Mouse (Mus musculus) stomach, embryonic 16.5 days (tissue): Measurements from ENCODE around the gene Adap2. TPM values are rescaled to one million over a fixed set of nuclear protein-coding genes. Genes with fewer than 3 reads are reported as not detected.

ENCODE experiments used
- ATAC-seq: fragments of 200-750 bp; cut with Nextera tagmentation; 2 replicates; pipeline ENCODE4 v1.8.0; 2017; ENCODE audit warnings: moderate number of reproducible peaks, moderate TSS enrichment; ENCODE audit not compliant: insufficient read depth, low FRiP score
- H3K27ac ChIP-seq: fragments of 300-500 bp; sonication (generic); 2 replicates; pipeline ENCODE4 v1.5.1; 2014; ENCODE audit warnings: low read length
- H3K27me3 ChIP-seq: fragments of 300-500 bp; sonication (generic); 2 replicates; pipeline ENCODE4 v1.6.1; 2014; ENCODE audit warnings: low read length, control low read depth, mixed read lengths; ENCODE audit not compliant: control insufficient read depth, insufficient read depth
- H3K36me3 ChIP-seq: fragments of 300-500 bp; sonication (generic); 2 replicates; pipeline ENCODE4 v1.6.1; 2014; ENCODE audit warnings: low read length; ENCODE audit not compliant: control insufficient read depth, insufficient read depth
- H3K4me1 ChIP-seq: fragments of 300-500 bp; sonication (generic); 2 replicates; pipeline ENCODE4 v1.6.1; 2014; ENCODE audit warnings: low read length, control low read depth, mixed read lengths; ENCODE audit not compliant: control insufficient read depth, insufficient read depth
- H3K4me2 ChIP-seq: fragments of 300-500 bp; sonication (generic); 2 replicates; pipeline ENCODE4 v1.6.1; 2014; ENCODE audit warnings: low read depth, low read length, mixed read lengths
- H3K4me3 ChIP-seq: fragments of 300-500 bp; sonication (generic); replicated peaks from 2 replicates; pipeline ENCODE4 v1.5.1; 2014; ENCODE audit warnings: mild to moderate bottlenecking, low read length
- H3K9ac ChIP-seq: fragments of 300-500 bp; sonication (generic); 2 replicates; pipeline ENCODE4 v1.6.1; 2014; ENCODE audit warnings: low read length
- H3K9me3 ChIP-seq: fragments of 300-500 bp; sonication (generic); replicated peaks from 2 replicates; pipeline ENCODE4 v1.6.1; 2016; ENCODE audit warnings: low read length, control low read depth; ENCODE audit not compliant: control insufficient read depth
- WGBS: fragments of 180-500 bp; shearing (Covaris S2); extraction: QIAGEN DNeasy Blood & Tissue Kit; methylation state at CpG from one replicate; pipeline ENCODE4 v1.1.7; 2014; 5-methylcytosine and 5-hydroxymethylcytosine counted together
- polyA plus RNA-seq: library from polyadenylated mRNA; unstranded; fragments of >200 nt; fragmentation: Nextera tagmentation; extraction: Ambion mirVana; gene quantifications from 2 replicates; pipeline ENCODE4 v1.2.1, GENCODE M21; 2015

Adap2 gene
- polyA plus RNA-seq, 1 experiment from 2014 or later: 4.4 TPM

DNA sequence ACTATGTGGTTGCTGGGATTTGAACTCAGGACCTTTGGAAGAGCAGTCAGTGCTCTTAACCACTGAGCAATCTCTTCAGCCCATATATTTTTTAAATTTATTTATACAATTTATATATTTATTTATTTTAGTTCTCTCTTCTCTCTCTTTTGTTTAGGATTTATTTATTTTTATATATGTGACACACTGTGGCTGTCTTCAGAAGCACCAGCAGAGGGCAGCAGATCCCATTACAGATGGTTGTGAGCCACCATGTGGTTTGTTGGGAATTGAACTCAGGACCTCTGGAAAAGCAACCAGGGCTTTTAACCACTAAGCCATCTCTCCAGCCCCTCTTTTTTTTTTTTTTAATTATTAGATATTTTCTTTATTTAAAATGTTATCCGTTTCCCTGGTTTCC lies 46.4 kb downstream of the Adap2 start:
- H3K27ac ChIP-seq: no peak overlapping the region
- no peaks in the 10 kb centered on the region for H3K27me3 ChIP-seq
- H3K9me3 ChIP-seq: no peaks in the 10 kb centered on the region
- WGBS: 88% methylated on average over 1 of the region's 1 CpGs
- ATAC-seq: no peak
- H3K4me2 ChIP-seq: no peak overlapping the region
- 0 out of 2 replicates have a peak, but pooled peaks cover 2% of the 10 kb centered on the region for H3K36me3 ChIP-seq
- H3K4me1 ChIP-seq: no peaks in the 10 kb centered on the region
- H3K9ac ChIP-seq: no peak overlapping the region
- no peak overlapping the region for H3K4me3 ChIP-seq

DNA sequence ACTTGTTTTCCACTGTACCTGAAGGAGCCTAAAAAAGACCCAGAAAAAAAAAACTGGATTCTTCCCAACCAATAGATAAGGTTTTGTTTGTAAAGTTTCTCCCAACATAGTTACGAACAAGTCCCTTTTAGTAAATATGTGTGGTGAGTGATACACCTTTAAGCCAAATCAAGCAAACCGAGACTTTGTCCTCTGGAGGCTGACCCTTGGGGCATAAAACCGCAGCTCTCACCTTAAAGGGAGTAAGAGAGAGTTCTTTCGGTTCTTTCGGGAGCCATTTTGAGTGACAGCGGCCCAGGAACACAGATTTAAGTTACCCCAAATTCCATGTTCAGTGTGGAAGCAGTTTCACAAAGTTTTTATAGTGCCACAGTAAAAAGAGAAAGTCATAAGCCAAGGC lies 48.4 kb downstream of the Adap2 start:
- Histone ChIP-seq H3K36me3 (no peaks in the 10 kb centered on the region), H3K4me3 (no peak overlapping the region), H3K9ac (no peak overlapping the region), H3K4me1 (no peaks in the 10 kb centered on the region), H3K27ac (no peak overlapping the region), H3K4me2 (no peak overlapping the region), H3K27me3 (no peaks in the 10 kb centered on the region), H3K9me3 (no peaks in the 10 kb centered on the region)
- ATAC-seq: no peak
- WGBS: 64% methylated on average over 6 of the region's 6 CpGs

DNA sequence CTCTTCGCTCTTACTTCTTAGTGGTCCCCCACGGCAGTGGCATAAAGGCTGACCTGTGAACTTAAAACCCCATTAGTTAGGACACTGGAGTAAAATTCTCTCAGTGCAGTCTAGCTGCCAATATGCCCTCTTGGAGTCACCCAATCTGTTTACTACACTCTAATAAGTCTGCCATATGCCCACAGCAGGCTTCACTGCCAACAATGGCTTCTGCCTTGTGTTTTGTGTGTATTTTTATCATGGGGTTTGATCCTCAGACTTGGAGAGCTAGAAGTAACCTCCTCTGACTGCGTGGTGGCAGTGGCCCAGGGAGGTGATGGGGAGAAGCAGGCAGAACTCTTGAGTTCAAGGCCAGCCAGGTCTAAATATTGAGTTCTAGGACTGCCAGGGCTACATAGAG lies 50.1 kb downstream of the Adap2 start:
- Histone ChIP-seq H3K9me3 (no peaks in the 10 kb centered on the region), H3K36me3 (no peaks in the 10 kb centered on the region), H3K27ac (no peak overlapping the region), H3K27me3 (no peaks in the 10 kb centered on the region), H3K9ac (no peak overlapping the region), H3K4me3 (no peak overlapping the region), H3K4me1 (0 out of 2 replicates have a peak, but pooled peaks cover 2% of the 10 kb centered on the region), H3K4me2 (no peak overlapping the region)
- ATAC-seq: no peak
- 65% methylated on average over 3 of the region's 3 CpGs for WGBS

DNA sequence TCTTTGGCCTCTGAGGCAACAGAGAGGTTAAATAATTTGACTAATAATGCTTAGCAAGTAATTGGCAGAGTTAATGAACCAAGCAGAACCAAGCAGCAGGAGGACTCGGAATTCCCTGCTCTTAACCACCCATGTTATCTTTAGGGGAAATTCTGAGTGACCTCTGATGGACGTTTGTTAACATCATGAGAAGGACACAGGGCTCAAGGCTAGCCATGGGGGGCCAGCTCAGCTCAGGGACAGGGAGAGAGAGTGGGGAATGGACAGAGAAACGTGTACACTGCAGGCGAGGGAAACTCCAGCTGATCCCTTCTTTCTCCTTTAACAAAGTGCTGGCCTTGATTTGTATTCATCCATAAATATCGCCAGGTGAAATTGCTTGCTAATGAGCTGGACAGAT lies 51.0 kb downstream of the Adap2 start:
- H3K9me3 ChIP-seq: no peaks in the 10 kb centered on the region

DNA sequence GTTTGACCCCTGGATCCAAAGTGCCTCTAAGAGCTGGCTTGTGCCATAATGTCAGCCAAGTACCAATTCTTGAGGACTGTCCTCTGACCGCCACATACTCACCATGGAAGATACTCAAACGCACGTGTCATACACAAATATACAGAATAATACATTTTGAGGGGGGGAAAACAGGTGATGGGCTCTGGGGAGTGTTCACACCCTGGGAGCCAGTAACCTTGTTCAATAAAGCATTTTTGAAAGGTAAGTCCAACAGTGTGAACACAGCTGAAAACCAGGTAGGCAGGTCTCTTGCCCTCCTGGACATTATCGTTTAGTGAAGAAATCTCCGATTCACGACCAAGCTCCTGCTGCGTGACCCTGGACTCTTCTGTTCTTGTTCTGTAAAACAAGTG lies 54.6 kb downstream of the Adap2 start:
- Histone ChIP-seq H3K36me3 (no peaks in the 10 kb centered on the region), H3K9ac (peak overlapping the region; percentile 12), H3K9me3 (no peaks in the 10 kb centered on the region), H3K4me1 (peaks cover 11% of the 10 kb centered on the region), H3K27ac (no peak overlapping the region), H3K4me3 (no peak overlapping the region), H3K27me3 (no peaks in the 10 kb centered on the region), H3K4me2 (no peak overlapping the region)
- 38% methylated on average over 7 of the region's 7 CpGs for WGBS
- ATAC-seq: peak; percentile 11; the same call in 1 of the 2 replicates

More for the DNA sequence above, 51.0 kb downstream of the Adap2 start:
- Histone ChIP-seq H3K9ac (no peak overlapping the region), H3K27ac (no peak overlapping the region), H3K4me2 (no peak overlapping the region), H3K36me3 (no peaks in the 10 kb centered on the region), H3K4me1 (peaks cover 3% of the 10 kb centered on the region; the same call in 1 of the 2 replicates), H3K4me3 (no peak overlapping the region), H3K27me3 (no peaks in the 10 kb centered on the region)
- no peak for ATAC-seq
- 52% methylated on average over 5 of the region's 5 CpGs for WGBS

DNA sequence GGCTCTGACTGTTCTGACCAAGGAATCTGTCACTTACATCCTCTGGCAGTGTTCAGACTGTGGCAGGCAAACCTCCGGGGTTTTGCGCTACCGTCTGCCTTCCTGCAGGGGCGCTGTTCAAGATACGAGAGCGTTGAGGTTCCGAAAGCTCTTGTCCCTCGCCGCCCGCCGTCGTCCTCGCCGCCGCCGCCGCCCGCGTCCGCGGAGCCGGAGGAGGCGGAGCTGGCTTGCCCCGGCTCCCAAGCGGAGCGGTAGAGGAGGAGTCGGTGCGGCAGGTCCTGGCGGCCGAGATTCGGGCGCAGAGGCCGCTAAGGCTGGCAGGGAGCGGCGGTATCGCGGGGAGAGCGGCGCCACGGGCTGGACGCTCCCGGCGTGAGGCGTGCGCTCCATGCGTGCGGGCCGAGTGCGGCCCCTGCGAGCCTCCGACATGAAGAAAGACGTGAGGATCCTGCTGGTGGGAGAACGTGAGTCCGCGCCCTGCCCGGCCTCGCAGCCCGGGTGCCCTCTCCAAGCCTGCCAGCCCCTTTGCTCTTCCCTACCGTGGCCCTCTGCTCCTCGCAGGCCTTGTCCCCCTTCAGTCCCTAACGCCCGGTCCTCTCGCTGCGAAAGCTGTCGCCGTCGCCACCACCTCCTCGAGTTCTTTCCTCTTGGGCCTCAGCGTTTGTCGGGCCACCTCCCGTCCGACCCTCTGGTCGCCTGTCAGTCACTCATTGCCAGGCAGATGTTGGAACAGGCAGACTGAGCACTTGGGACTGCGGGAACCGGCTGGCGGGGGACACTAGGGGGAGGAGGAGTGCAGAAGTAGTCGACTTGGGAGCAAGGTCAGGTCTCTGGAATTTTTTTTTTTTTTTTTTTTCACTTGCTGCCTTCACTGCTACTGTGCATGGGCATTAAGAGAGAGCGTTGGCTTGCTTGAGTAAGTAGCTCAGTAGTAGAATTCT lies 55.2 kb downstream of the Adap2 start, which contains the start of gene Rhot1:
TSS of gene Rhot1 (plus strand) at position 160 of the 941 bp plus-strand sequence.
- Histone ChIP-seq H3K27ac (peak within 1 kb of the TSS; percentile 93), H3K27me3 (no peaks in the 10 kb centered on the region), H3K9me3 (no peaks in the 10 kb centered on the region), H3K36me3 (no peaks in the 10 kb centered on the region), H3K4me3 (peak within 1 kb of the TSS; percentile 94), H3K4me2 (peak within 1 kb of the TSS; percentile 55), H3K9ac (peak within 1 kb of the TSS; percentile 94), H3K4me1 (peaks cover 11% of the 10 kb centered on the region)
- peak; percentile 95 for ATAC-seq
- under 1% methylated on average over 78 of the region's 78 CpGs for WGBS

DNA sequence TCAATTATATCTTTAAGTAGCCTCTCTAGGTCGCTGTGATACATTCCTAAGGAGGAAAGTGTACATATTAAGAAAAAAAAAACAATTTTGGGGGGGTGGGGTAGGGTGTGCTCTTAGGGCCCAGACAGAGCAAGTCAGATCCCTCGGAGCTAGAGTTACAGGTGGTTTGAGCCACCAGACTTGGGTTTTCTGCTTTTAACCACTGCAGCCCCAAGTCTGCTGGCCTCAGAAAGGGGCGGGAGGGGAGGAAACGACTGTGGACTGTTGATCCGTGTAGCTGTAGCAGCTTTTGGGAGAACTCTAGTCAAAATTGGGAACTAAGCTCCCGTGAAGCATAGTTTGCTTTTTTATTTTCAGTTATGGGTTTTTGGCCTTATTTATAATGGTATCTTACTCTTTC lies 56.4 kb downstream of the Adap2 start:
- Histone ChIP-seq H3K9me3 (no peaks in the 10 kb centered on the region), H3K27ac (no peak overlapping the region), H3K4me1 (peaks cover 11% of the 10 kb centered on the region), H3K4me2 (peak overlapping the region; percentile 55), H3K9ac (peak overlapping the region; percentile 58), H3K27me3 (no peaks in the 10 kb centered on the region), H3K36me3 (no peaks in the 10 kb centered on the region), H3K4me3 (peak overlapping the region; percentile 94)
- ATAC-seq: no peak
- 42% methylated on average over 6 of the region's 6 CpGs for WGBS

DNA sequence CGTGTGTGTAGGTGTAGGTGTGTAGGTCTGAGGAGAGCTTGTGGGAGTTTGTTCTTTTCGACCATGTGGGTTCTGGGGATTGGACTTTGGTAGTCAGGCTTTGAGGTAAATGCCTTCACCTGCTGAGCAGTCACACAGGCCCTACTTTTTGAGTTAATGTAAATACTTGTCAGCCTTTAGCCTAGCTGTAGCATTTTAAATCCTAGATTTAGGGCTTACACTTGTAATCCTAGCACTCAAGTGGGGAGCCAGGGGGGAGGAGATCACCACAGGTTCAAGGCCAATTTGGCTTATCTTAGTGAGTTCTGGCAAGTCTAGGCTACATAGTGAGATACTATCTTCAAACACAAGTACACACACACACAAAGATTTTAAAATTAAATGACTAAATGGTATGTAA lies 58.4 kb downstream of the Adap2 start:
- no peaks in the 10 kb centered on the region for H3K9me3 ChIP-seq
- H3K36me3 ChIP-seq: no peaks in the 10 kb centered on the region
- H3K4me3 ChIP-seq: no peak overlapping the region
- no peak overlapping the region for H3K27ac ChIP-seq
- WGBS: 87% methylated on average over 2 of the region's 2 CpGs
- no peak overlapping the region for H3K9ac ChIP-seq
- ATAC-seq: no peak
- peaks cover 11% of the 10 kb centered on the region for H3K4me1 ChIP-seq
- H3K4me2 ChIP-seq: no peak overlapping the region
- no peaks in the 10 kb centered on the region for H3K27me3 ChIP-seq

DNA sequence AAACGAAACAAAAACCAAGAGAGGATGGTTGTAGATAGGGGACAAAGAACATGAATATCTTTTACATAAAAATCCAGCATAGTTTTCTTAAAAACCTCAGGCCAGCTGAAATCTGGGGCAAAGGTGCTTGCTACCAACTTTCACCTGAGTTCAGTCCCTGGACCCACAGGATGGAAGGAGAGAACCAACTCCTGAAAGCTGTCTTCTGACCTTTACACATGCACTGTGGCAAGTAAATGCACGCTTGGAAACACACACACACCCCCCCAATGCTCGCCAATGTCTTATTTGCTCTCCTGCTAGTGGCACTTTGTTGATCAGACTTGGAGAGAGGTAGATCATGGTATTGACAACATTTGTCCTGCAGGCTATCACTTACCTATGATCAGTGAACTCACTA lies 61.4 kb downstream of the Adap2 start:
- Histone ChIP-seq H3K4me1 (peaks cover 4% of the 10 kb centered on the region), H3K36me3 (no peaks in the 10 kb centered on the region), H3K9ac (no peak overlapping the region), H3K4me2 (no peak overlapping the region), H3K27me3 (no peaks in the 10 kb centered on the region), H3K27ac (no peak overlapping the region), H3K4me3 (no peak overlapping the region), H3K9me3 (no peaks in the 10 kb centered on the region)
- WGBS: 78% methylated on average over 3 of the region's 3 CpGs
- no peak for ATAC-seq
